Mouse (Mus musculus) testis, postnatal 10 days (tissue): ENCODE data around the gene Mettl21a.
"Not testable (repeated sequence)": the region's sequence is repeated elsewhere in the genome, so short reads cannot be mapped to it uniquely, and the experiment has no call there.

Experiments used
- DNase-seq: peaks from one replicate; pipeline ENCODE4 v3.0.0; 2021; ENCODE audit warnings: low spot score

Mettl21a gene

DNA sequence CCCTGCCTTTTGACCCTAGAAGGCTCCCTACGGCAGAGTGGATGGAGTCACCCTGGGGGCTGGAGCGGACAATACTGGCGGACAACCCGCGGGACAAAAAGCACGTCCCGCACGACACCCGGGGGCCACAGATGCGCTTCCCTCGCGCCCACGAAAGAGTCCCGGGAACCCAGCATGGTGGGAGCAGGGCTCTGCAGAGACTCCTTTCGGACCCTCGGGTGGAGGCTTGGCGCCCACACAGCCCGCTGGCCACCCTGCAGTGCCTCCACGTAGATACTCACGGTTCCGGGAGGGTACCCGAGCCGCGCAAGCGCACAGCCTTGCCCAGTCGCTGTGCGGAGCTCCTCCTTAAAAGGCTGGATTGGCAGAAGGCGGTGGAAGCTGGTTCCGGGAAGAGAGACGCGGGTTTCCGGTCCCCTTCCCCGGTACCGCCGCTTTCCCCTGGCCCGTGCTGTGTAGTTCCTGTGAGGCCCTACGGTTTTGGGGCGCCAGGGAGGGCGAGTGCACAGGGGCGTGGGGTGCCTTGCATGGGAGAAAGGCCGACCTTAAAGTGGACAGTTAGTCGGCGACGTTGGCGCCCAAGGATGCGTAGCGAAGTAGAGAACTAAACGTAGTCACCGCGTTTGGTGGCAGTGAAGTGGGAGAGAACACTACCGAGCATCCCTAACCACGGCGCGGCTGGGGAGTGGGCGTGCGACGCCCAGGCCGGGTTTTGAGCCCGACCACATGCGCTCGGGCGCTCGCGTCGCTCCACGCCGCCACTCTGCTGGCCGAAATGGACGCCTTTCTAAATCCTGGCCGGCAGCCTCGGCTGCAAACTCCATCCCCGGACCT is at the start of gene Mettl21a:
Mettl21a (minus strand) TSS at position 362 of the 834 bp plus-strand sequence.
- peak; percentile 91 for DNase-seq

DNA sequence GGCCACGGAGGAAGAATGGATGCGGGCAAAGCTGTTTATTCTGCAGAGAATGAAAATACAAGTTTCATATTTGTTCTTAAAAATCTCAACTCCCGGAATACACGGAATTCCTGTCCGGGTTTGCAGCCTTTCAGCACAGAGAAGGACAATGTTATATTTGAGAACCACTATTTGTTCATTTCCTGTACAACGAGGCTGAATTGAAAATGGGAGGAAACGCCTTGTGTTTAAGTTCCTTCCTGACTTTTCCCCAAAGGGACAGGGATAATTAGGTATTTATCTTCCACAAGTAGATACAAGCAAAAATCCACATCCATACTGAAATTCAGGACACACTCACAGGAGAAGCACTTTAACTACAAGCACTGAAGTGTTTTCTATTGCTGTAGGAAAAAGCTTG is 41.8 kb upstream of the Mettl21a start:
- DNase-seq, result no peak

DNA sequence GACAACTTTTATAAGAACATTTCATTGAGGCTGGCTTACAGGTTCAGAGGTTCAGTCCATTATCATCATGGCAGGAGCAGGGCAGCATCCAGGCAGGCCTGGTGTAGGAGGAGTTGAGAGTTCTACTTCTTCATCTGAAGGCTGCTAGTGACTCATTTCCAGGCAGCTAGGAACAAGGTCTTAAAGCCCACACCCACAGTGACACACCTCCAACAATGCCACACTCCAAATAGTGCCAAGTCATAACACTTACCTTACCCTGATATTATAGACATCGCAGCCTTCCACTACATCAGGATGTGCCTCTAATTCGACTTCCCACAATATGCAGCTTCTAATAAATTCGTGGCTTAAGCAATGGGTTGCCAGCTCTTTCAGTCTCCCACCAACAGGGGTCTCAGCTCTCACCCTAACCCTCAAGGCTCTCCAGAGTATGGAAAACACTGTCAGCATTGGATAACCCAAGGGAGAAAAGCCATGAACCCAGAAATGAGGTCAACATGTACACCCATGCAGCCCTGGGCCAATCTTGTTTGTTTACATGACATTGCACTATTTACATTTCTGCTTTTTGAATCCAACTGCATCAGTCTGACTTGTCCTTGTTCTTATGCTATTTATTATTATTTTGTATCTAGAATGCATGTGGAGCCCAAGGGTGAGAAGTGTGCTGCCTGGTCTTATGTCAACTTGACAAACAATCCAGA is 39.5 kb upstream of the Mettl21a start:
- DNase-seq, result no peak

GRCm38 (mm10) chr1:64655415-64655814 is 38.4 kb upstream of the Mettl21a start:
- DNase-seq, result no peak

GRCm38 (mm10) chr1:64653701-64654100 is 36.7 kb upstream of the Mettl21a start:
- DNase-seq, result no peak

- DNase-seq, result peak; percentile 42
These were observed 32.5 kb upstream of the Mettl21a start for GRCm38 (mm10) chr1:64649362-64650124.

- no peak for DNase-seq
These were observed 27.5 kb upstream of the Mettl21a start for GRCm38 (mm10) chr1:64644513-64644912.

DNA sequence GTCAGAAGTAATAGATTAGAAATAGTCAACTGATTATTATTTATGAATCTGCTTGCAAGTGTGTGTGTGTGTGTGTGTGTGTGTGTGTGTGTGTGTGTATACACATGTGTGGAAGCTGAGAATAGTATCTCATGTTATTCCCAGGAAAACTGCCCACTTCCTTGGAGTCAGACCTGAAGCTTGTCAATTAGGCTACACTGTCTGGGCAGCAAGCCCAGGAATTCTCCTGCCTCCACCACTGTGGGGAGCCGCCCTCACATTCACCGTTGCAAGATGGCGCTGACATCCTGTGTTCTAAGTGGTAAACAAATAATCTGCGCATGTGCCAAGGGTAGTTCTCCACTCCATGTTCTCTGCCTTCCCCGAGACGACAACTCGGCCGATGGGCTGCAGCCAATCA is 25.5 kb upstream of the Mettl21a start:
- not testable (repeated sequence) for DNase-seq

DNA sequence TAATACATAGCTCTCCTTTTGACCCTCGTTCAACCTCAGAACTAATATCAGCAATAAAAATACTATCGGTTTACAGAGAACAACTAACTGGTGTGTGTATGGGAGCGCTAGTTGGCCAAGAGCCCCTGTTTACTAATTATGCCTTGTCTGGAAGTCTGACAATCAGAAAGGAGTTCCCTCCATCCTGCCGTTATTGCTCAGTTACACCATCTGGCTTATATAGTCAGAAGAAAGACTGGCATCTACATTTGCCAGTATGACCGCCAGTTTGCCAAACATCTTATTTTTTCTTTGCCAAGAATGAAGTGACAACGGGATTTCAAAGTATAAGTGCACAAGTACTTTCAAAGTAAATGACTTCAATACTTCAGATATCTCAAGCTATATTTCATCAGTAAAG is 24.0 kb upstream of the Mettl21a start:
- no peak for DNase-seq

DNA sequence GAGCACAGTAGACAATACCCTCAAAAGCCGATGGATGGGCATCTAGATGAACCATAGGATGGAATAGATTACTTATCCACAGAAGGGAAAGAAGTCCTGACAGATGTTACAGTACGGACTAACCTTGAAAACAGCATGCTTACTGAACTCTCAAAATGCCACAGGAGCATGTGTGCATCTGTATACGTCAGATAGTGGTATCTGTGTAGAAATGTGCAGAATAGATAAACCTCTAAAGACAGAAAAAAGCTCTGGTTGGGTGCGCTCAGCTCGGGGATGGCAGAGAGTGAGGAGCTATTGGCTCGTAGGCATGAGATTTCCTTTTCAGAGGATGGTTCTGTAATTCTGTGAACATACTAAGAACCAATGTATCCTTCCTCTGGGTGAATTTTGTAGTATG is 22.2 kb upstream of the Mettl21a start:
- no peak for DNase-seq

DNA sequence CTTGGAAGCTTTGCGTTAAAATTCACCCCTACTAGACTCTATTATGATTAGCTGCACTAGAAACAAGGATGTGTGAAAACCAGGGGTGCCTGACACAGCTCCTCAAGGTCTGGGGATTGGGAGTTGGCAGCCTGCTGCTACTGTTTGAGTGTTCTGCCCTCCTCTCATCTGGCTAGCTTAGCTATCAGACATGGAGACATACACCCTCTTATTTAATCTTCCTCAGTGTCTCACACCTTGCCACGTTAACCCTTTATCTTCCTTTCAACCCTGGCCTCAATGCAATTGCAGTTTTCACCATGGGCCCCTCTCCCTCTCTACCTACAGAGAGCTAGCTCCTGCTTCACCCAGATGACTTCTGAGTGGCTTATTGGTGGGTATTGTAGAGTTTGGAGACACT is 18.6 kb upstream of the Mettl21a start:
- no peak for DNase-seq

DNA sequence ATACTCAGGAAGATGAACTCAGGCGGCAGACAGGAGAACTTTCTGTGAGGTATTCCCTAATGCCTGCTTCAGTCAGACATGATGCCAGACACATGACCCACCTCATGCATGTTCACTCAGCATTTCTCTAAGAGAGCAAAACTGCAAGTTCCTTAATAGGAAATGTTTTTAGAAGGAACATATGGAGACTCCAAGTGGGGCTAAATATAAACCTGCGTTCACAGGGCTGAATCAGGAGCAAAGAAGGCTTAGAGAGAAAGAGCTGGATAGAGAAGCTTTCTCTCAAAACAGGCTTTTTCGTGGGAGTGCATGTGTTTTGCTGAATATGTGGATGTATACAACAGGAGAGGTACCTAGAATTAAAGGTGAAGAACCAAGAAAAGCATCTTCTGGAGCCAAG is 16.2 kb upstream of the Mettl21a start:
- DNase-seq, result no peak

DNA sequence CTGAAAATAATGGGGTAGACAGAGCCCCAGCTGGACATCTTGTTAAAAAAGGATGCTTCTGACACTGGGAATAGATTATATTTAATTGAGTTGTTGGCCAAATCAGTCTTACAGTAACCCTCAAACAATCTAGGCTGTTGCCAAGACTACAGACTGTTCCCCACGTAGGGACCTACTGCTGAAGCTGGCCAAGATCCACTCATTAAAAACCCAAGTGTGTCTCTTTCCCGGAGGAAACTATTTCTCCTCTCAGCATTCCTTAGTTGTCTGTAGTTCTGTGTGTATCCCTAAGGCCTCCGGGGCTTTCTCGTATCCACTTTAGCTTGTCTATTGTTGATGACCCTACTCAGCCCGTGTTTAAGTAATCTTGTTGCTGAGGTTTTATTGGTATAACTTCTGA is 14.5 kb upstream of the Mettl21a start:
- DNase-seq, result no peak

GRCm38 (mm10) chr1:64625214-64625613 is 8.2 kb upstream of the Mettl21a start:
- DNase-seq, result no peak

GRCm38 (mm10) chr1:64623558-64624435 is 6.8 kb upstream of the Mettl21a start:
- DNase-seq, result no peak

GRCm38 (mm10) chr1:64621116-64621515 is 4.1 kb upstream of the Mettl21a start:
- no peak for DNase-seq

DNA sequence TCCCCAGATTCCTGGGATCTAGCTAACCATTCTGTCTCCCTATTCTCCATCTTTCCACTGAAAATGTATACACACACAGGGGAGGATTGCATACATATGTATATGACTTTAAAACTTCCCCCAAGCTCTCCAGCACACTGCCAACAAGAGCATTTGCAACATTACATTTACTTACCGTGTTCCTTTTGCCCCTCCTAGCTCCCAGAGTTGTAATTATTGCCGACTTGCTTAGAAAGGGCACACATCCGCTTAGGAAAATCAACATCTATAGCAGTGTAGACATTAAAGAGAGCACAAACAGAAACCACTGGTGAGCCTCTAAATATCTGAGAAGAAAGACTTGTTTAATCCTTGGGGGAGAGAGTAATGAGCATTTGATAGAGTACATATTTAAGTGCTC is 1.2 kb upstream of the Mettl21a start:
- no peak for DNase-seq

DNA sequence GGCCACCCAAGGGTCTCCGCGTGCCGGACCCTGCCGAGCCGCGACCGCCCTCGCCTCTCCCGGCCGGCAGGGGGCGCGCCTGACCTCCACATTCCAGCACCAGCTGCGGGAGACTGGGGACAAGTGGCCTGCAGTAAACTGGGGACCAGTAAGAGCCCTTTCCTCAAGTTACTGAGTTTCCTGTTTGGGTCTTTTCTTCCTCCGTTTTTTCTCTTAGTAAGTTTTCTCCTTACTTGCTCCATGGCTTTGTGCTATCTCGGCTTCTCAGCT is 608 bp upstream of the Mettl21a start:
- peak; percentile 94 for DNase-seq

- DNase-seq, result no peak
These were observed 536 bp downstream of the Mettl21a start for GRCm38 (mm10) chr1:64616531-64616880.

- DNase-seq, result no peak
These were observed 966 bp downstream of the Mettl21a start for GRCm38 (mm10) chr1:64616076-64616475.

- DNase-seq, result no peak
These were observed 1.5 kb downstream of the Mettl21a start for GRCm38 (mm10) chr1:64615531-64615991.

GRCm38 (mm10) chr1:64614801-64615345 is 2.2 kb downstream of the Mettl21a start:
- DNase-seq, result no peak
